Mouse (Mus musculus) forebrain, embryonic 12.5 days (tissue): ENCODE data around the gene Pde4d. TPM values are rescaled to one million over a fixed set of nuclear protein-coding genes. Genes with fewer than 3 reads are reported as not detected.
"Not testable (repeated sequence)": the region's sequence is repeated elsewhere in the genome, so short reads cannot be mapped to it uniquely, and the experiment has no call there.

Experiments
- ATAC-seq: fragments of 200-750 bp; cut with Nextera tagmentation; 2 replicates; pipeline ENCODE4 v1.8.0; 2017; ENCODE audit warnings: moderate TSS enrichment; ENCODE audit not compliant: low FRiP score
- H3K27ac ChIP-seq: fragments of 300-500 bp; sonication (generic); 2 replicates; pipeline ENCODE4 v1.5.1; 2016; ENCODE audit warnings: mild to moderate bottlenecking
- H3K27me3 ChIP-seq: fragments of 300-500 bp; sonication (generic); 2 replicates; pipeline ENCODE4 v1.6.1; 2016; ENCODE audit warnings: mild to moderate bottlenecking
- H3K36me3 ChIP-seq: fragments of 300-500 bp; sonication (generic); replicated peaks from 2 replicates; pipeline ENCODE4 v1.6.1; 2016; ENCODE audit warnings: mild to moderate bottlenecking
- H3K4me1 ChIP-seq: fragments of 300-500 bp; sonication (generic); 2 replicates; pipeline ENCODE4 v1.6.1; 2016
- H3K4me2 ChIP-seq: fragments of 300-500 bp; sonication (generic); 2 replicates; pipeline ENCODE4 v1.6.1; 2016; ENCODE audit warnings: mild to moderate bottlenecking, moderate library complexity
- H3K4me3 ChIP-seq: fragments of 300-500 bp; sonication (generic); replicated peaks from 2 replicates; pipeline ENCODE4 v1.5.1; 2016; ENCODE audit warnings: mild to moderate bottlenecking
- H3K9ac ChIP-seq: fragments of 300-500 bp; sonication (generic); 2 replicates; pipeline ENCODE4 v1.6.1; 2016; ENCODE audit warnings: mild to moderate bottlenecking
- H3K9me3 ChIP-seq: fragments of 300-500 bp; sonication (generic); 2 replicates; pipeline ENCODE4 v1.6.1; 2016
- WGBS: fragments of 180-500 bp; shearing (Covaris S2); methylation state at CpG from one replicate; pipeline ENCODE4 v1.1.7; 2016; 5-methylcytosine and 5-hydroxymethylcytosine counted together
- polyA plus RNA-seq: library from polyadenylated mRNA; unstranded; fragments of >200 nt; fragmentation: Nextera tagmentation; extraction: Ambion mirVana; gene quantifications from 2 replicates; pipeline ENCODE4 v1.2.1, GENCODE M21; 2016

Gene Pde4d
- polyA plus RNA-seq, 1 experiment from 2014 or later: 15.0 TPM

DNA sequence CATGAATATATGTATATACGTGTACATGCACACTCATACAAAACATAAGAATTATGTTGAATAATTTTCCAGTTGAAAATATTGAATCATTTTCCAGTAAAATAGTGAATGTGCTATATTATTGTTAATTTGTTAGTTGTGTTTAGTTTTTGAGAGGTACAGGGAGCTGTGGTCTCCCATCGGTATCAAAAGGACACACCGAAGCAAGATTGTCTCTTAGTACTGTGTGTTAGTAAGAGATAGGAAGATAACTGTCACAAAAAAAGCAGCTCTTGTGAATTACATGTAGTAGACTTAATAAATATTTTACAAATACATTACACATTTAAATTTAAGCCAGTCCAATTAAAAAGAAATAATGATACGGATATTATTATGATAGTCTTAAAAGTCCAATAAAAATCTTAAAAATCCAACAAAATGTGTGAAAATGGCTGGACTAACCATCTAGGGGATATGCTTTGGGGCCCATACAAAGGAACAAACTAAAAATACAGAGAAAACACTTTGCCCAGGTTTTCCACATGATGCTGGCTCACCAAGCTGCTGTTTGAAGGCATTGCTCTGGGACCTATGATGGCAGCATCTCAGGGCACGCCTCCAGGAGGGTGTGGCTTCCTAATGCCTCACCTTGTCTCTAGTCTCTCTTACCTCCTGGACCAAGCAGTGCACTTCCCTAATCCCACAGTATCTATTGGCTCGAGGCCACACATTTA, 1441.6 kb downstream of the Pde4d start:
- no peaks in the 10 kb centered on the region for H3K9me3 ChIP-seq
- H3K36me3 ChIP-seq: no peaks in the 10 kb centered on the region
- H3K27me3 ChIP-seq: no peaks in the 10 kb centered on the region
- H3K4me3 ChIP-seq: no peak overlapping the region
- no peak for ATAC-seq
- H3K4me1 ChIP-seq: no peaks in the 10 kb centered on the region
- H3K9ac ChIP-seq: no peak overlapping the region
- 79% methylated on average over 6 of the region's 6 CpGs for WGBS
- no peak overlapping the region for H3K4me2 ChIP-seq
- H3K27ac ChIP-seq: no peak overlapping the region

DNA sequence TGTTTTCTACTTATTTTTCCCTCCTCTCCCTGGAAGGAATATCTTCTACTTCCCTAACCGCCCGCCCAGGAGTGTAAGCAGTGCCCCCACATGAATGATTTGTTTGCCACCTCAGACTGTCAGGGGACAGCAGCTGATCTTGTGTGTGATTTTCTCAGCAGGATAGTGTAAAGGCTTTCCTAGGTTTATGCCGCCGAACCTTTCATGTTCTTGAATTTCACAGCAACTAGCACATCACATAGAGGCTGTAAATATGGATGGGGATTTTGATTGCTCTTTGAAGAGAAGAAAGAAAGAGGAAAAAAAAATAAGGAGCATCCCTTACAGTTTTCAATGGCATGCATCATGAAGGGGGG, 1442.1 kb downstream of the Pde4d start:
- 75% methylated on average over 4 of the region's 4 CpGs for WGBS

DNA sequence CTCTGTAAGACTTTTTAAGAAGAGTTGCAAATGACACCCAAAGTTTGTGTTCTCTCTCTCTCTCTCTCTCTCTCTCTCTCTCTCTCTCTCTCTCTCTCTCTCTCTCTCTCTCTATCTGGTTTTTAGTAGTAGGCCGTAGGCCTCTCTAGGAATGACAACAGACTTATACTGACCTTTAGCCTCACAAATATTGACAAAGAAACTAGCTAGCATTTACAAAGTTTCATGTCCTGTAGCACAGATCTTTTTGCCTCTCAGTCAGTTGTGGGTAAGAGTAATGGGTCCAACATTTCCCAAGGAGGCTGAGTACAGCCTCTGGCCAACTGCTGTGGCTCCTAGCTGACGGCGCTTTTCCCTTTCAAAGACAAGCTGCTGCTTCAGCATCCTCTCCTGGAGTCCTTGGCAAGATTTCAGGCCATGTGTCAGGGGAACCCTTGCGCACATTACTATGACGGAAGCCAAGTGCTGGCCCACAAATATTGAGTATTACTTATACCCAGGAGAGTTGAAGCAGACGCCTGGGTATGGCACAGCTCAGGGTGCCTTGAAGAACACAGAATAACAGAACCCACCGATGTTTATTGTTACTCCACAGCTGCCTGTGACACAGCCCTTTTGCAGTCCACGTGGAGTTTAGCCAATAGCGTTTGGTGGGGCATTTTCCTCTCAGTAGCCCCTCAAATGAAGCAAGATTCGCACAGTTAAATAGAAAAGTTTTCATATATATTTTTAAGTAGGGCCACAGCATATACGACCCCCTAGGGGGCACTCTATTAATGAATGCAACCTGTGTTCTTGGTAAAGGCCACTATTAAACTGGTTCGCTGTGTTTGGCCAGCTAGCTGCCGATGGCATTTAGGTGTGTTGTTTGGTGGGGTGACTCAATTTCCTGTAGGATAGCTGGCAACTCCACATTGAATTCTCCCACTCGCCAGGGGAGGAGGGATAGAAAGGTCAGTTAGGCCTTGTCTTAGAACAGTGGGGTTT, 1450.0 kb downstream of the Pde4d start:
- no peak overlapping the region for H3K4me2 ChIP-seq
- ATAC-seq: no peak
- 81% methylated on average over 14 of the region's 14 CpGs for WGBS
- H3K27ac ChIP-seq: no peak overlapping the region
- H3K9ac ChIP-seq: no peak overlapping the region
- no peak overlapping the region for H3K4me3 ChIP-seq
- peaks cover 6% of the 10 kb centered on the region for H3K27me3 ChIP-seq
- H3K36me3 ChIP-seq: no peaks in the 10 kb centered on the region
- no peaks in the 10 kb centered on the region for H3K9me3 ChIP-seq
- H3K4me1 ChIP-seq: peaks cover 23% of the 10 kb centered on the region

More for the DNA sequence above, 1442.1 kb downstream of the Pde4d start:
- ATAC-seq: no peak
- no peaks in the 10 kb centered on the region for H3K9me3 ChIP-seq
- no peak overlapping the region for H3K4me2 ChIP-seq
- no peaks in the 10 kb centered on the region for H3K36me3 ChIP-seq
- no peak overlapping the region for H3K9ac ChIP-seq
- H3K4me3 ChIP-seq: no peak overlapping the region
- H3K27me3 ChIP-seq: no peaks in the 10 kb centered on the region
- no peaks in the 10 kb centered on the region for H3K4me1 ChIP-seq
- no peak overlapping the region for H3K27ac ChIP-seq

DNA sequence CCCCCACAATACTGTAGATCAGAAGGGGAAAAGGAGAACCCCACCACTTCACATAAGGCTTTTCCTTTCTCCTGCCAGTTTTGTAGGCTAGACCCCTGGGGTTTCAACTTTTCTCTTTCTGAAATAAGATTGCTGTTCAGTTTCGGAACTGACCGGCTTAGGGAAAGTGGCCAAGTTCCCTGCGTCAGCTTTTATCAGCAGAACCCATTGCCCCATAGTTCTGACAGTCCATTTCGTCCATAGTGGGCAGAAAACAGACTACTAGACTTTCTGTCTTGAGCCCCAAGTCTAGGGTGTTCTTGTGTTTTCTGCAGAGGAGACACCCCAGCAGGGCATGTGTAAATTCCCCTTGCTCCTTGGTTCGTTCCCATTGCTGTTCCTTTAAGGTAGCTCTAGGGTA, 1452.1 kb downstream of the Pde4d start:
- peak overlapping the region; percentile 73; the same call in 1 of the 2 replicates for H3K9ac ChIP-seq
- peak overlapping the region; percentile 96 for H3K4me2 ChIP-seq
- 64% methylated on average over 5 of the region's 5 CpGs for WGBS
- no peak for ATAC-seq
- no peaks in the 10 kb centered on the region for H3K9me3 ChIP-seq
- H3K4me3 ChIP-seq: peak overlapping the region; percentile 81; the same call in 1 of the 2 replicates
- H3K36me3 ChIP-seq: no peaks in the 10 kb centered on the region
- H3K4me1 ChIP-seq: peaks cover 23% of the 10 kb centered on the region
- no peak overlapping the region for H3K27ac ChIP-seq
- H3K27me3 ChIP-seq: peaks cover 6% of the 10 kb centered on the region

DNA sequence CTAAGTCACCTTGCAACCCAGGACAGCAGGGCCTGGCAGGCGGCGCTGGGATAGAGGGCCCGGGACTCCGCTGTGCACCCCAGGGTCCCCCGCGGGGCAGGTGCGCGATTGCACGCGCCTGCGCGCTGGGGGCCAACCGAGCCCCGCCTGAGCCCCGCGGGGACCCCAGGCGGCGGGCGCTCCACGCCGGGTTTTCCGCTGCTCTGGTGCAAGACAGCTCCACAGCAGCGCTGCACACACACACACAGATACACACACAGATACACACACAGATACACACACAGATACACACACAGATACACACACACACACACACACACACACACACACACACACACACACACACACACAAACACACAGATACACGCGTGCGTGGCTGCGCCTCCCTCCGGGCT, 1452.7 kb downstream of the Pde4d start:
- peak overlapping the region; percentile 81 for H3K4me3 ChIP-seq
- H3K4me1 ChIP-seq: peaks cover 23% of the 10 kb centered on the region
- H3K9me3 ChIP-seq, H3K27me3 ChIP-seq, H3K36me3 ChIP-seq: not testable (repeated sequence)
- H3K4me2 ChIP-seq: peak overlapping the region; percentile 96
- peak; percentile 84 for ATAC-seq
- peak overlapping the region; percentile 80 for H3K27ac ChIP-seq
- H3K9ac ChIP-seq: peak overlapping the region; percentile 73
- 2% methylated on average over 27 of the region's 28 CpGs for WGBS

DNA sequence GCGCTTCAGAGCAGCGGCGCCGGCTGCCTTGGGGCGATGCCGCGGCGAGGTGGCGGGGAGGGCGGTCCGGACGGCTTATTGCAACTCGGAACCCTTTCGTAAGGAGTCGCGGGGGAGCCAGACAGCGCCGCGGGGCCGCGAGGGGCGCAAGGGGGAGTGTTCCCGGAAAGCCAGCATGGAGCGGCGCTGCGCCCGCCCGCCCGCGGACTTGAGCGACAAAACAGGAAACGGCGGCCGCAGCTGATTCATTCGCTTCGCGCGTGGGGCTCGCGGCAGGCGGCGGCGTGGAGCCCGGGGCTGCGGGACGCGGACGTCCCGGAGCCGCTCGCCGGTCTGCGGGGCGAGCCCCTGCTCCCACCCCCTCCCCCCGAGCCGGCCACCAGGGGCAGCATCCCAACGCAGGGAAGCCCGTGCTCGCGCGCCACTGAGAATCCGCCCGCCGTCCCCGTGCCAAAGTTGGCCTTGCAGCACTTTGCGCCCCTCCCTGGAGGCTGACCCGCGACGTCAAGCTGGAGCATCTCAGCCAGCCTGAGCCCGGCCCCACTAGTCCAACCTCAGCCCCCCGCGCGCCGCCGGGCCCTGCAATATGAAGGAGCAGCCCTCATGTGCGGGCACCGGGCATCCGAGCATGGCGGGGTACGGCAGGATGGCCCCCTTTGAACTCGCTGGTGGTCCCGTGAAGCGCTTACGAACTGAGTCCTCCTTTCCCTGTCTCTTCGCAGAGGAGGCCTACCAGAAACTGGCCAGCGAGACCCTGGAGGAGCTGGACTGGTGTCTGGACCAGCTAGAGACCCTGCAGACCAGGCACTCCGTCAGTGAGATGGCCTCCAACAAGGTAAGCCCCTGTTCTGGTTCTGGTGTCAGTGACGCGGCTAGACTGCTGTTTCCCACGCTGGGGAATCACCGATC, 1453.4 kb downstream of the Pde4d start:
- peaks cover 6% of the 10 kb centered on the region for H3K27me3 ChIP-seq
- H3K9ac ChIP-seq: peak overlapping the region; percentile 73
- H3K27ac ChIP-seq: peak overlapping the region; percentile 80
- peak; percentile 85 for ATAC-seq
- peak overlapping the region; percentile 96 for H3K4me2 ChIP-seq
- WGBS: under 1% methylated on average over 79 of the region's 91 CpGs
- H3K36me3 ChIP-seq: no peaks in the 10 kb centered on the region
- H3K4me1 ChIP-seq: peaks cover 23% of the 10 kb centered on the region
- no peaks in the 10 kb centered on the region for H3K9me3 ChIP-seq
- peak overlapping the region; percentile 81 for H3K4me3 ChIP-seq

- ATAC-seq: no peak
- H3K4me1 ChIP-seq: peaks cover 23% of the 10 kb centered on the region
- WGBS: 40% methylated on average over 14 of the region's 14 CpGs
- peak overlapping the region; percentile 73 for H3K9ac ChIP-seq
- peak overlapping the region; percentile 96 for H3K4me2 ChIP-seq
- no peak overlapping the region for H3K27ac ChIP-seq
- H3K4me3 ChIP-seq: peak overlapping the region; percentile 81
- H3K36me3 ChIP-seq: no peaks in the 10 kb centered on the region
- H3K9me3 ChIP-seq: no peaks in the 10 kb centered on the region
- H3K27me3 ChIP-seq: peaks cover 6% of the 10 kb centered on the region
Measured at GRCm38 (mm10) chr13:109903764-109904510, 1454.2 kb downstream of the Pde4d start.

- H3K36me3 ChIP-seq: no peaks in the 10 kb centered on the region
- no peak overlapping the region for H3K27ac ChIP-seq
- peaks cover 6% of the 10 kb centered on the region for H3K27me3 ChIP-seq
- no peak overlapping the region for H3K4me3 ChIP-seq
- no peak for ATAC-seq
- H3K9me3 ChIP-seq: no peaks in the 10 kb centered on the region
- no peak overlapping the region for H3K4me2 ChIP-seq
- H3K9ac ChIP-seq: no peak overlapping the region
- 64% methylated on average over 4 of the region's 4 CpGs for WGBS
- H3K4me1 ChIP-seq: peaks cover 27% of the 10 kb centered on the region
Measured at GRCm38 (mm10) chr13:109906342-109906888, 1456.7 kb downstream of the Pde4d start.

- Histone ChIP-seq H3K9ac (no peak overlapping the region), H3K27ac (no peak overlapping the region), H3K4me1 (peaks cover 29% of the 10 kb centered on the region), H3K4me3 (no peak overlapping the region), H3K9me3 (no peaks in the 10 kb centered on the region), H3K36me3 (no peaks in the 10 kb centered on the region), H3K4me2 (no peak overlapping the region), H3K27me3 (peaks cover 6% of the 10 kb centered on the region; the same call in 1 of the 2 replicates)
- ATAC-seq: no peak
- WGBS: 32% methylated on average over 9 of the region's 9 CpGs
Measured at GRCm38 (mm10) chr13:109907634-109908033, 1457.9 kb downstream of the Pde4d start.

- Histone ChIP-seq H3K4me2 (no peak overlapping the region), H3K27me3 (peaks cover 6% of the 10 kb centered on the region; the same call in 1 of the 2 replicates), H3K4me3 (no peak overlapping the region), H3K27ac (no peak overlapping the region), H3K9me3 (no peaks in the 10 kb centered on the region), H3K36me3 (no peaks in the 10 kb centered on the region), H3K4me1 (peaks cover 28% of the 10 kb centered on the region), H3K9ac (no peak overlapping the region)
- ATAC-seq: no peak
- 88% methylated on average over 3 of the region's 3 CpGs for WGBS
Measured at GRCm38 (mm10) chr13:109908386-109908785, 1458.6 kb downstream of the Pde4d start.

GRCm38 (mm10) chr13:109909111-109909510, 1459.4 kb downstream of the Pde4d start:
- Histone ChIP-seq H3K9ac (no peak overlapping the region), H3K9me3 (no peaks in the 10 kb centered on the region), H3K27me3 (peaks cover 3% of the 10 kb centered on the region; the same call in 1 of the 2 replicates), H3K36me3 (no peaks in the 10 kb centered on the region), H3K4me1 (peaks cover 21% of the 10 kb centered on the region), H3K4me2 (no peak overlapping the region), H3K27ac (no peak overlapping the region), H3K4me3 (no peak overlapping the region)
- 89% methylated on average over 8 of the region's 8 CpGs for WGBS
- ATAC-seq: no peak
